Mouse (Mus musculus): ENCODE results near the gene Agpat4.

DNA sequence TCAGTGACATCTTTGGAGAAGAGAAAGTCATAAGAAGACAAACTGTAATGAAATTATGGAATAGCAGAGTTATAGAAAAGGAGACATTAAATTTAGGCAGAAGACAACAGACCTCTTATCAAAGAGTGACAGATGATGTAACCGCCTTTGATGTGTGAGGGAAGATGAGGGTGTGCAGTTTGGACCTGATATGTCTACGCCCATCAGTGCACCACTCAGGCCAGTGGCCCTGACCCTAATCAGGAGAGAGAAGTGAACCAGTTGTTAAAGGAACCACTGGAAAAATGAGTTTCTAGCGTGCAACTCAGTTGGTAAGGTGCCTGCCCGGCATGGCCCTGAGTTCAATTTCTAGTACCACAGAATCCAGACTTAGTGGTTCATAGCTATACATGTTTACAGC lies 67.4 kb downstream of the Agpat4 start:
- TF ChIP-seq CTCF (IDR thresholded peaks at IDR 0.05; ENCODE audit: borderline replicate concordance, insufficient read depth, low read depth, low read length) (no peak), POLR2A (IDR thresholded peaks at IDR 0.05; ENCODE audit: borderline replicate concordance, insufficient read depth, low read length) (no peak)

Data from cerebellum, adult 2 months (tissue).